Mouse (Mus musculus) limb, embryonic 14.5 days (tissue): ENCODE measurements at regions not wholly inside any gene's neighbourhood (a gene's known extent, or its start where the extent isn't known, plus 50 kb on each side); places are given as distances from the start of the nearest gene placed in this dataset.

Experiments
- ATAC-seq: fragments of 200-750 bp; cut with Nextera tagmentation; 2 replicates; pipeline ENCODE4 v1.8.0; 2017; ENCODE audit warnings: low read depth, moderate number of reproducible peaks, moderate TSS enrichment; ENCODE audit not compliant: low FRiP score
- DNase-seq: peaks from one replicate; pipeline ENCODE4 v3.0.0-alpha.2; 2015; ENCODE audit warnings: low spot score
- H3K27ac ChIP-seq: fragments of 300-500 bp; sonication (generic); replicated peaks from 2 replicates; pipeline ENCODE4 v1.5.1; 2014; ENCODE audit warnings: low read depth, mild to moderate bottlenecking, low read length, moderate library complexity, mixed read lengths
- H3K27me3 ChIP-seq: fragments of 300-500 bp; sonication (generic); 2 replicates; pipeline ENCODE4 v1.6.1; 2014; ENCODE audit warnings: low read length, mixed read lengths; ENCODE audit not compliant: control insufficient read depth, insufficient read depth
- H3K36me3 ChIP-seq: fragments of 300-500 bp; sonication (generic); 2 replicates; pipeline ENCODE4 v1.6.1; 2014; ENCODE audit warnings: mild to moderate bottlenecking, low read length, moderate library complexity, mixed read lengths; ENCODE audit not compliant: control insufficient read depth, insufficient read depth
- H3K4me1 ChIP-seq: fragments of 300-500 bp; sonication (generic); 2 replicates; pipeline ENCODE4 v1.6.1; 2014; ENCODE audit warnings: antibody characterized with exemption, low read length, mixed read lengths; ENCODE audit not compliant: control insufficient read depth, insufficient read depth
- H3K4me2 ChIP-seq: fragments of 300-500 bp; sonication (generic); replicated peaks from 2 replicates; pipeline ENCODE4 v1.6.1; 2014; ENCODE audit warnings: low read depth, mild to moderate bottlenecking, low read length, moderate library complexity; ENCODE audit not compliant: severe bottlenecking
- H3K4me3 ChIP-seq: fragments of 300-500 bp; sonication (generic); replicated peaks from 2 replicates; pipeline ENCODE4 v1.5.1; 2014; ENCODE audit warnings: low read length
- H3K9ac ChIP-seq: fragments of 300-500 bp; sonication (generic); 2 replicates; pipeline ENCODE4 v1.6.1; 2014; ENCODE audit warnings: mild to moderate bottlenecking, low read depth, low read length, moderate library complexity; ENCODE audit not compliant: severe bottlenecking
- H3K9me3 ChIP-seq: fragments of 300-500 bp; sonication (generic); 2 replicates; pipeline ENCODE4 v1.6.1; 2016; ENCODE audit warnings: low read length; ENCODE audit not compliant: control insufficient read depth
- POLR2A ChIP-seq: fragments of 200-500 bp; IDR thresholded peaks from 2 replicates; pipeline ENCODE4 v1.8.0; 2012; ENCODE audit warnings: inconsistent platforms, mild to moderate bottlenecking, moderate library complexity, borderline replicate concordance; ENCODE audit not compliant: insufficient read depth, insufficient read length; ENCODE audit errors: extremely low read depth
- WGBS: fragments of 180-500 bp; shearing (Covaris S2); extraction: QIAGEN DNeasy Blood & Tissue Kit; methylation state at CpG from one replicate; pipeline ENCODE4 v1.1.7; 2014; 5-methylcytosine and 5-hydroxymethylcytosine counted together

DNA sequence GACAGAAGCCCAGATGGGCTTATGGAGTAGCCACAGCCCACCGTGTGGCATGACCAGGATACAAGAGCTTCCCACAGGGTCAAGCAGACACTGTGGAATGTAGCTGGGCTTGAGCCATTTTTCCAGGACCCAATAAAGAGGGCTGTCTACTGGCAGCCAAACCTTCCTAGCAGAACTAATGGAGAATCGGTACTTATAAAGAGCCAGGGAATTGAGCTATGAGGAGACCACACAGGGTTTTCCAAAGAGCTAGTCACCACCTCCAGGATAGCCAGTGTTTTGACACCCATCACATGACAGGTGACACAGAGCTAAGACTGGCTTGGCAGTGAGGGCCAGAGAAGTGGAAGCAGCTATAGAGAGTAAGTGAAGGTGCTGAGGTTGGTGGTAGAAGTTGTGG is 149.9 kb downstream of the Map2k4 start:
- ATAC-seq, result no peak
- no peaks in the 10 kb centered on the region for H3K9me3 ChIP-seq
- no peaks in the 10 kb centered on the region for H3K36me3 ChIP-seq
- H3K4me2 ChIP-seq, result no peak overlapping the region
- no peak overlapping the region for H3K4me3 ChIP-seq
- no peak overlapping the region for H3K9ac ChIP-seq
- TF ChIP-seq POLR2A, result no peak
- 81% methylated on average over 2 of the region's 2 CpGs for WGBS
- no peak for DNase-seq
- no peaks in the 10 kb centered on the region for H3K27me3 ChIP-seq
- H3K4me1 ChIP-seq, result no peaks in the 10 kb centered on the region
- H3K27ac ChIP-seq, result no peak overlapping the region

DNA sequence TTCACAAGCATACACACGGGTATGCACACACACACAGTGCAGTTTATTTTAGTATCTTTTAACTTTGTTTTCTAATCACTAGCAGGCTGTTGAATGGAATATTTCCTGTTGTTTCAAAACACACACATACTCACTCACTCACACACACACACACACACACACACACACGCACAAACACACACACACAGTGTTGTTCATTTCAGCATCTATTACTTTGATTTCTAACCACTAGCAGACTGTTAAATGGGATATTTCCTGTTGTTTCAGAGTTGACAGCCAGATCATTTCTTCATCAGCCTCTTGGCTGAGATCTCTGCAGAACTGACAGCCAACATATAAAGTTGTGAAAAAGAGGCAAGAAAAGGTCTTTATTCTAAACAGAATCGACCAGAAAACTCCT is 150.9 kb downstream of the Map2k4 start:
- Histone ChIP-seq H3K27ac (no peak overlapping the region), H3K9me3 (no peaks in the 10 kb centered on the region), H3K4me3 (no peak overlapping the region), H3K4me2 (no peak overlapping the region), H3K4me1 (no peaks in the 10 kb centered on the region), H3K9ac (no peak overlapping the region), H3K36me3 (no peaks in the 10 kb centered on the region), H3K27me3 (no peaks in the 10 kb centered on the region)
- DNase-seq, result no peak
- ATAC-seq, result no peak
- TF ChIP-seq POLR2A, result no peak
- 82% methylated on average over 3 of the region's 3 CpGs for WGBS

DNA sequence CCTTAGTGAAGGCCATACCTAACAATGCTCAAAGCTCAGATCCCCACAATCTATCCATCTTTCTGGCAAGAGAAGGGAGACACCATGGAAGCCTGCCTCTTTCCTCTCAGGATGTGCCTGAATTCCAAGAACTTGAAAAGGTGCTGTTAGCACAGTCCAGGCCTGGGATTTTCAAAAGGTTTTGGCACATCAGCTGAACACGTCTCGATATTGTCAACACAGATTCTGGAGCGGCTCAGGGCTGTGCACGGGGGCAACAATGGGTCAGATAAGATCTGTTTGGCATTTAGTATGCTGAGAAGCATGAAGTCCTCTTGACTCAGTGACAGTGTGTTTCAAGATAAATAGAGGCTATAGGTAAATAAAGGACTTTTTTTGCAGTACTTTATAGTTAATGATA is 152.8 kb downstream of the Map2k4 start:
- H3K4me3 ChIP-seq, result no peak overlapping the region
- H3K9me3 ChIP-seq, result no peaks in the 10 kb centered on the region
- H3K27me3 ChIP-seq, result no peaks in the 10 kb centered on the region
- no peaks in the 10 kb centered on the region for H3K4me1 ChIP-seq
- no peak for TF ChIP-seq POLR2A
- 80% methylated on average over 4 of the region's 4 CpGs for WGBS
- no peak overlapping the region for H3K4me2 ChIP-seq
- ATAC-seq (no peak), DNase-seq (no peak)
- no peaks in the 10 kb centered on the region for H3K36me3 ChIP-seq
- H3K9ac ChIP-seq, result no peak overlapping the region
- no peak overlapping the region for H3K27ac ChIP-seq

DNA sequence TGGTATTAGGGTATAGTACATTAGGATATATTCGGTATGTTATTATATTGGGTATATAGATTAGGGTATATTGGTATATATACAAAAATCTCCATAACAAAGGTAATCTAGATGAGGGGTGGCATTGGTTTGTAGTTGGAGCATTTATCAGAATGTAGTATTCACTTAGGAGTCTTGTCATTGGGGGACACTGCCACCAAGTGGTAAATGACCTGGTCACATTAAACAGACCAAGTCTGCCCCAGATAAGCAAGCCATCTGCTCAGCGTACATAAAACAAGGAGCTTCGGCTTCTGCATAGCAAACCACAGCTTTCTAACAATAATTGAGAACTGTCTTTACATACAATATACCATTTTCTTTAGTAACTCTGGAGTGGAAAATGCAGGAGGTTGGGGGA is 156.9 kb downstream of the Map2k4 start:
- Histone ChIP-seq H3K4me1 (no peaks in the 10 kb centered on the region), H3K27me3 (no peaks in the 10 kb centered on the region), H3K27ac (no peak overlapping the region), H3K4me2 (no peak overlapping the region), H3K4me3 (no peak overlapping the region), H3K9me3 (no peaks in the 10 kb centered on the region), H3K36me3 (no peaks in the 10 kb centered on the region), H3K9ac (no peak overlapping the region)
- no peak for DNase-seq
- 71% methylated on average over 3 of the region's 3 CpGs for WGBS
- ATAC-seq, result no peak
- no peak for TF ChIP-seq POLR2A

DNA sequence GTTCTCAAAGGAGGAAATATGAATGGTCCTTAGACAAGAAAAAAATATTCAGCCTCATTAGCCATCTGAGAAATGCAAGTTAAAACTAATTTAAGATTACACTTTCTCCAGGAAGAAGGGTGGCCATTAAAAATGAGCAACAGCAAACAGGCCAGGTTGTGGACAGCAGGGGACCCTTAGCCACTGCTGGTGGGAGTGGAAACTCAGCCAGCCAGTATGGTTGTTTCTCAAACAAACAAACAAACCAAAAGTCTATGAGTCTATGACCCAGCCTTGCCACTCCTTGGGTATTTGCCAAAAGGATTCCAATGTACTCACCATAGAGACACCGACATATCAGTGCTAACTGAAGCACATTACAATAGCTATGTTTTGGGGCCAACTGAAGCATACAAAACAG is 157.7 kb downstream of the Map2k4 start:
- Histone ChIP-seq H3K36me3 (no peaks in the 10 kb centered on the region), H3K27ac (no peak overlapping the region)
- TF ChIP-seq POLR2A, result no peak

DNA sequence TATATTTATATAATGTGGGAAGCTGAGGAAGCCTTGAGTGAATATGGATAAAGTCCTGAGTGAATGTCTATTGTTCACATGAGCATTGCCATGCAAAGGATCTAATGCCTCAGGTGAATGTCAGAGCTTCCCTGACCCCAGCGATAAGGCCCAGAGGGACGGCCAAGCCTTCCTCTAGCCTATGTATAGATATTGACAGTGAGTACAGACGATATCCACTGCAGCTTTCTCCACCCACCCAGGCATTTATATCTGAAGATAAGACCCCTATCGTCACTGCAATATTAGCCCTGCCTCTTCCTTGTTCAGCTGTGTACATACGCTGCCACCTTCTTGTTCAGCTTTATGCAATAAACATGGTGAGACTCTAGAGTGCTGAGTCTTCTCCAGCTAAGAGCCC is 158.8 kb downstream of the Map2k4 start:
- H3K4me3 ChIP-seq, result no peak overlapping the region
- no peak overlapping the region for H3K4me2 ChIP-seq
- H3K9ac ChIP-seq, result no peak overlapping the region
- no peaks in the 10 kb centered on the region for H3K27me3 ChIP-seq
- WGBS, result 87% methylated on average over 5 of the region's 5 CpGs
- DNase-seq, result no peak
- TF ChIP-seq POLR2A, result no peak
- no peaks in the 10 kb centered on the region for H3K4me1 ChIP-seq
- H3K36me3 ChIP-seq, result no peaks in the 10 kb centered on the region
- H3K27ac ChIP-seq, result no peak overlapping the region
- no peak for ATAC-seq
- no peaks in the 10 kb centered on the region for H3K9me3 ChIP-seq

More for the DNA sequence above, 157.7 kb downstream of the Map2k4 start:
- H3K4me2 ChIP-seq, result no peak overlapping the region
- 87% methylated on average over 1 of the region's 1 CpGs for WGBS
- no peak overlapping the region for H3K4me3 ChIP-seq
- ATAC-seq, result no peak
- DNase-seq, result no peak
- H3K9me3 ChIP-seq, result no peaks in the 10 kb centered on the region
- no peaks in the 10 kb centered on the region for H3K27me3 ChIP-seq
- H3K4me1 ChIP-seq, result no peaks in the 10 kb centered on the region
- H3K9ac ChIP-seq, result no peak overlapping the region
